Mouse (Mus musculus): ENCODE data around the gene Dock6.

- no peak for TF ChIP-seq EP300 (IDR thresholded peaks at IDR 0.05; ENCODE audit: low read depth in 1 of 2, low read length in 2 of 2)
- 0 out of 2 replicates have a peak, but pooled peaks have one; percentile 43 for TF ChIP-seq E2F4 (IDR thresholded peaks at IDR 0.05; ENCODE audit: borderline replicate concordance, low read depth, low read length)
- no peak for TF ChIP-seq UBTF (IDR thresholded peaks at IDR 0.05; ENCODE audit: borderline replicate concordance, insufficient read depth, low read depth, low read length)
- no peak for TF ChIP-seq MAFK (IDR thresholded peaks at IDR 0.05; ENCODE audit: borderline replicate concordance, low read depth, low read length)
- TF ChIP-seq CHD2 (IDR thresholded peaks at IDR 0.05; ENCODE audit: low read length): no peak
- no peak for TF ChIP-seq MEF2A (IDR thresholded peaks at IDR 0.05; ENCODE audit: extremely low read depth, insufficient replicate concordance, low read depth, low read length, poor library complexity, severe bottlenecking)
Observed at GRCm38 (mm10) chr9:21750370-21750769, 102.1 kb downstream of the Dock6 start.
